Mouse (Mus musculus): Measurements from ENCODE around the gene Olfr202. TPM values are rescaled to one million over a fixed set of nuclear protein-coding genes. Genes with fewer than 3 reads are reported as not detected.
"Not testable (repeated sequence)": the region's sequence is repeated elsewhere in the genome, so short reads cannot be mapped to it uniquely, and the experiment has no call there.

The Olfr202 gene
- not detected in 2 replicates for polyA plus RNA-seq (2015; fragmentation: Nextera tagmentation; extraction: Ambion mirVana)

DNA sequence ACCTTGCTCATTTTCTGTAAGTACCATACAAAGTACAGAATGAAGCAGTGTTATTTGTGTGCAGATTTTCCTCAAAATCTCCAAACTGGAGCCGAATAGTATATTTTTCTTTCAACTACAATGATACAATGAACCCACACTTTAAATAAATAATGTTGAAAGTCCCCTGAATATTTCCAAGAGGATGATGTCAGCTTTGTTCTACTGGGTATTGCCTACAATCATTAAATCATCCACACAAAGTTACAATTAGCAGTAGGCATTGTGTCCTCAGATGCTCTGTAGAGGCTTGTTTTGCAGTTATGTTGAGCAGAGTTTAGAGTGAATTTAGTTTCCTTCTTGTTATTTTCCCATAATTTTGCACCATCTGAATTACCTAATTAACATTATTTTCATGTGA lies at the start of gene Olfr202:
Gene Olfr202 (minus strand): TSS at position 101 of the 400 bp plus-strand sequence.
- H3K36me3 ChIP-seq, result no peaks in the 10 kb centered on the region
- H3K9ac ChIP-seq, result no peak within 1 kb of the TSS
- no peak for ATAC-seq (replicated peaks; ENCODE audit: low FRiP score)
- H3K4me2 ChIP-seq, result no peak within 1 kb of the TSS
- no peak within 1 kb of the TSS for H3K27ac ChIP-seq
- no peak within 1 kb of the TSS for H3K4me3 ChIP-seq (replicated peaks)
- 87% methylated on average over 1 of the region's 1 CpGs for WGBS
- no peaks in the 10 kb centered on the region for H3K9me3 ChIP-seq (replicated peaks)
- H3K4me1 ChIP-seq, result no peaks in the 10 kb centered on the region
- no peaks in the 10 kb centered on the region for H3K27me3 ChIP-seq

DNA sequence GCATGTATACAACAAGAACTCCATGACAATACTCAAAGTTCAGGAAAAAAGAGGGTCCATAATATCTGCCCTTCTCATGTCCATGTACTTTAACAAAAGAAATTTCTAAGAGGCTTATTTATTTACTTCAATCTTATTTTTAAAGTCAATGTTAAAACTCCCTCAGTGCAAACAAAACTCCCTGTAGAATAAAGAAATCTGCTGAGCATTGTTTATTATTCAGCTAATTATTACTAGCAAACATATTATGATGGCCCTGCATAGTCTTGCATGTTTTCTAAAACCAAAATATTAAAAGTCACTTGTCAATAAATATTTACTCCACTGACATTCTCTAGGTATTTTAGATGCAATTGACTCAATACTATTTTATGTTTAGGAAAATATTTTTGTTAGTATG lies 44.4 kb upstream of the Olfr202 start, which contains the start of gene Olfr205:
Gene Olfr205 (minus strand): TSS at position 101 of the 400 bp plus-strand sequence.
- no peaks in the 10 kb centered on the region for H3K4me1 ChIP-seq
- no peak for ATAC-seq (replicated peaks; ENCODE audit: low FRiP score)
- H3K27me3 ChIP-seq, result no peaks in the 10 kb centered on the region
- no peak within 1 kb of the TSS for H3K4me2 ChIP-seq
- H3K4me3 ChIP-seq (replicated peaks), result no peak within 1 kb of the TSS
- H3K36me3 ChIP-seq, result no peaks in the 10 kb centered on the region
- no peak within 1 kb of the TSS for H3K27ac ChIP-seq
- no peaks in the 10 kb centered on the region for H3K9me3 ChIP-seq (replicated peaks)
- H3K9ac ChIP-seq, result no peak within 1 kb of the TSS

DNA sequence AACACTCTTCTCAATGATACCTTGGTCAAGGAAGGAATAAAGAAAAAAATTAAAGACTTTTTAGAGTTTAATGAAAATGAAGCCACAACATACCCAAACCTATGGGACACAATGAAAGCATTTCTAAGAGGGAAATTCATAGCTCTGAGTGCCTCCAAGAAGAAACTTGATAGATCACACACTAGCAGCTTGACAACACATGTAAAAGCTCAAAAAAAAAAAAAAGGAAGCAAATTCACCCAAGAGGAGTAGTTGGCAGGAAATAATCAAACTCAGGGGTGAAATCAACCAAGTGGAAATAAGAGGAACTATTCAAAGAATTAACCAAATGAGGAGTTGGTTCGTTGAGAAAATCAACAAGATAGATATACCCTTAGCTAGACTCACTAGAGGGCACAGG lies 36.7 kb upstream of the Olfr202 start:
- not testable (repeated sequence) for H3K4me2 ChIP-seq; H3K9me3 ChIP-seq (replicated peaks); H3K4me3 ChIP-seq (replicated peaks); H3K27me3 ChIP-seq; H3K36me3 ChIP-seq; H3K4me1 ChIP-seq; H3K27ac ChIP-seq; H3K9ac ChIP-seq; ATAC-seq (replicated peaks; ENCODE audit: low FRiP score)
- WGBS, result 67% methylated on average over 1 of the region's 1 CpGs

DNA sequence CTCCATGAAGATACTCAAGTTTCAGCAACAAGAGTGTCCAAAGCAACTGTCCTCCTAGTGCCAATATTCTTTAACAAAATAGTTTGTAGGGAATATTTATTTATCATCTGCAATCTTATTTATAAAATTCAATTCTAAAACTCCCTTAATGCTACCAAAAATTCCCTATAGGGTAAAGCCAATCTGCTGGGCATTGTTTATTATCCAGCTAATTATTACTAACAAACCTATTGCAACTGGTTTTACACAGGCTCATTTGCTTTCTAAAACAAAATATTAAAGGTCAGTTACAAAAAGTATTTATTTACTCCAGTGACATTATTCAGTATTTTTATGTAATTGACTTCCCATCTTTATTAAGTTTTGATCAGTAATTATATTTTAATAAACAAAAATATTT lies 31.6 kb upstream of the Olfr202 start, which contains the start of gene Olfr204:
Gene Olfr204 (minus strand): TSS at position 101 of the 400 bp plus-strand sequence.
- Histone ChIP-seq H3K4me3 (replicated peaks) (no peak within 1 kb of the TSS), H3K27me3 (no peaks in the 10 kb centered on the region), H3K36me3 (no peaks in the 10 kb centered on the region), H3K27ac (no peak within 1 kb of the TSS), H3K4me2 (no peak within 1 kb of the TSS), H3K4me1 (no peaks in the 10 kb centered on the region), H3K9me3 (replicated peaks) (no peaks in the 10 kb centered on the region), H3K9ac (no peak within 1 kb of the TSS)
- no peak for ATAC-seq (replicated peaks; ENCODE audit: low FRiP score)

DNA sequence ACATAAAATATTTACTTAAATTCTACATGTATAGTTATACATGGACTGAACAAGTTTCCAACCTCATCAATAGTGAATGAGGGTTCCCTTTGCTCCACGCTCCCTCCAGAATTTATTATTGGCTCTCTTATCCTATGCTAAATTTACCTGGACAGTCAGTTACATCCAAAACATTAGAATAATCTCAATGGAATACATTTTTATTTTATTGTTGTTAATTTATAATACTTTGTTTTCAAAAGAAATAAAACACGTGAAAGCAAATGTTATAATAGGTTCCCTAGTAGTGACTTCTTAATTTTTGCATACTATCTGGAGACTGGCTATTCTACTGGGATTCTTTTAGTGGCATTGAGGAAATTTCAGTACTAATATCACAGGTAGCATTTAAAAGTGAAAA lies 12.0 kb upstream of the Olfr202 start, which contains the start of gene Olfr203:
Gene Olfr203 (plus strand): TSS at position 301 of the 400 bp plus-strand sequence.
- Histone ChIP-seq H3K4me3 (replicated peaks) (no peak within 1 kb of the TSS), H3K9me3 (replicated peaks) (no peaks in the 10 kb centered on the region), H3K4me2 (no peak within 1 kb of the TSS), H3K4me1 (no peaks in the 10 kb centered on the region), H3K9ac (no peak within 1 kb of the TSS), H3K27ac (no peak within 1 kb of the TSS), H3K27me3 (no peaks in the 10 kb centered on the region), H3K36me3 (no peaks in the 10 kb centered on the region)
- ATAC-seq (replicated peaks; ENCODE audit: low FRiP score), result no peak
- 85% methylated on average over 2 of the region's 2 CpGs for WGBS

DNA sequence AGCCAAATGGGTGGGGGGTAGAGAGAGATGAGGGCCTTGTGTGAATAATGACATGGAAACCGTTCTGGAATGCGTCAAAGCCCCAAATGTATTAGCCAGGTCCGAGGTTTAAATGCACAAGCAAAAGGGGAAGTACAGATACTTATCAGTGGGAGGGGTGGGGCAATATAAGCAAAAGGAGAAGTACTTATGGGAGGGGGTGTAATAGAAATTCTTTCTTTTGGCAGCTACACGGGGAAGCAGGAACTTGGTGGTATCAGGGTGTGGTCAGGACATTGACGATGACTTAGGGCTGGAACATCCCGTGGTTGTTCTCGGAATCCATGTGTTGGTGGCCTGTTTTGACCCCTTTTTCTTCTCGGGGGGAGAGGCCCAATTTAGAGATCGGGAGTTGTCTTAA lies 983 bp upstream of the Olfr202 start:
- not testable (repeated sequence) for H3K4me1 ChIP-seq; H3K27me3 ChIP-seq; H3K4me3 ChIP-seq (replicated peaks); H3K27ac ChIP-seq; H3K9ac ChIP-seq; H3K36me3 ChIP-seq; H3K9me3 ChIP-seq (replicated peaks); ATAC-seq (replicated peaks; ENCODE audit: low FRiP score); H3K4me2 ChIP-seq
- 81% methylated on average over 9 of the region's 9 CpGs for WGBS

DNA sequence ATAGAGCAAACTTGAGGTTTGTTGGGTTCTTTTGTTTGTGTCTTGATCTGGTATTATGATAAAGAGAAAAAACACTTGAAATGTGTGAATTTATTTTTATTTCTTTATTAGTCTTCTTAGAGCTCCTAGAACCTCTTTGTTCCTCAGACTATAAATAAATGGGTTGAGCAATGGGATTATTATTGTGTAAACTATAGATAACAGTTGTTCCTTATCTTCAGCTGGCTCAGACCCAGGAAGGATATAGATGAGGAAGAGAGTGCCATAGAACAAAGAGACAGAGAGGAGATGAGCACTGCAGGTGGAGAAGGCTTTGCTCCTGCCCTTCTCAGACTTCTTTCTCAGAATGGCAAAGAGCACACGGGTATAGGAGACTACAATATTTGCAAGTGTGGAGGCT lies 3.1 kb downstream of the Olfr202 start:
- Histone ChIP-seq H3K36me3 (no peaks in the 10 kb centered on the region), H3K4me3 (replicated peaks) (no peak overlapping the region), H3K4me1 (no peaks in the 10 kb centered on the region), H3K4me2 (no peak overlapping the region), H3K9ac (no peak overlapping the region), H3K27me3 (no peaks in the 10 kb centered on the region), H3K27ac (no peak overlapping the region), H3K9me3 (replicated peaks) (no peaks in the 10 kb centered on the region)
- 71% methylated on average over 1 of the region's 1 CpGs for WGBS
- ATAC-seq (replicated peaks; ENCODE audit: low FRiP score), result no peak

DNA sequence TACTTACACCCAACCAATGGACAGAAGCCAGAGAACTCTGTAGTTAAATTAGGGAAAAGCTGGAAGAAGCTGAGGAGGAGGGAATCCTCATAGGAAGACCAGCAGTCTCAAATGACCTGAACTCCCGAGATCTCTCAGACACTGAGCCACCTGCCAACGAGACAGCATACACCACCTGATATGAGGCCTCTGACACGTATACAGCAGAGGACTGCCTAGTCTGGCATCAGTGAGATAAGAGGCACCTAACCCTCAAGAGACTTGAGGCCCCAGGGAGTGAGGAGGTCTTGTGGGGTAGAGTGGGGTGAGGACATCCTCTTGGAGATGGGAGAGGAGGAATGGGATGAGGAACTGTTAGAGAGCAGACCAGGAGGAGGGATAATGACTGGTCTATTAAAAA lies 6.1 kb downstream of the Olfr202 start:
- ATAC-seq (replicated peaks; ENCODE audit: low FRiP score), result no peak
- WGBS, result 52% methylated on average over 3 of the region's 3 CpGs
- H3K9ac ChIP-seq, result no peak overlapping the region
- no peaks in the 10 kb centered on the region for H3K9me3 ChIP-seq (replicated peaks)
- H3K27ac ChIP-seq, result no peak overlapping the region
- H3K4me3 ChIP-seq (replicated peaks), result no peak overlapping the region
- H3K4me2 ChIP-seq, result no peak overlapping the region
- no peaks in the 10 kb centered on the region for H3K4me1 ChIP-seq
- H3K36me3 ChIP-seq, result no peaks in the 10 kb centered on the region
- no peaks in the 10 kb centered on the region for H3K27me3 ChIP-seq

DNA sequence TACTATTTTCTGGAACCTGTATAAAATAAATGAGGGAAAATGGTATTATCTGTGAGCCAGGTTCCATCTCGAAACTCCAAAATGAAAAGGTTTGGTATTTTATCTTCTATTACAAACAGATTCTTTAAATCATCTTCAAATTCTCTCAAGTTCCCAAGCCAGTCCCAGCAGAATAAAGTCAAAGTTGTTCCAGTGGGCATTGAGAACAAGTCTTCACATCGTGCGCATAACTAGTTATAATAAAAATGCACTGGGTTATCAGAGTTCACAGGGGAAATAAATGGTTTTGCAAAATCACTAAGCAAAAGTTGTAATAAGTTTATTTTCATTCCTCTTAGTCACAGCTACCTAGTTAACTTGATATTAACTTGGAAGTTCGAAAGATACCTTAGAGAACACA lies 14.1 kb downstream of the Olfr202 start, which contains the start of gene Olfr201:
Gene Olfr201 (minus strand): TSS at position 101 of the 400 bp plus-strand sequence.
- 92% methylated on average over 4 of the region's 4 CpGs for WGBS
- not testable (repeated sequence) for H3K27ac ChIP-seq; H3K36me3 ChIP-seq; H3K9ac ChIP-seq; H3K27me3 ChIP-seq; H3K9me3 ChIP-seq (replicated peaks); ATAC-seq (replicated peaks; ENCODE audit: low FRiP score); H3K4me2 ChIP-seq; H3K4me3 ChIP-seq (replicated peaks); H3K4me1 ChIP-seq

DNA sequence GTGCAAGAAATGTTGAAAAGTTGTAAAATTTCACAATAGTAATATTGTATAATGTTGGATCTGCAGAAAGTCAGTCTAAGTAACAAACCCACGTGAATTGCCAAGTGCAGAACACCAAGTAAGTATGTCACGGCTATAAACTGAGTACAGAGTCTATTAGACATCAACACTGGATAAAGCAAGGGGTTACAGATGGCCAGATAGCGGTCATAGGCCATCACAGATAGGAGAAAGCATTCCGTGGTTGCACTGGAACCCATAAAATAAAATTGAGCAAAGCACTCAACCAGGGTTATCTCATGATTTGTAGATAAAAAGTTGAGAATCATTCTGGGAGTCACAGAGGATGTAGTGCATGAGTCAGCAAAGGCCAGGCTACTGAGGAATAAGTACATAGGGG lies 17.5 kb downstream of the Olfr202 start:
- not testable (repeated sequence) for H3K27me3 ChIP-seq; H3K9me3 ChIP-seq (replicated peaks); H3K36me3 ChIP-seq; H3K4me3 ChIP-seq (replicated peaks); H3K4me1 ChIP-seq; H3K4me2 ChIP-seq; H3K9ac ChIP-seq; ATAC-seq (replicated peaks; ENCODE audit: low FRiP score); H3K27ac ChIP-seq
- 67% methylated on average over 4 of the region's 4 CpGs for WGBS

DNA sequence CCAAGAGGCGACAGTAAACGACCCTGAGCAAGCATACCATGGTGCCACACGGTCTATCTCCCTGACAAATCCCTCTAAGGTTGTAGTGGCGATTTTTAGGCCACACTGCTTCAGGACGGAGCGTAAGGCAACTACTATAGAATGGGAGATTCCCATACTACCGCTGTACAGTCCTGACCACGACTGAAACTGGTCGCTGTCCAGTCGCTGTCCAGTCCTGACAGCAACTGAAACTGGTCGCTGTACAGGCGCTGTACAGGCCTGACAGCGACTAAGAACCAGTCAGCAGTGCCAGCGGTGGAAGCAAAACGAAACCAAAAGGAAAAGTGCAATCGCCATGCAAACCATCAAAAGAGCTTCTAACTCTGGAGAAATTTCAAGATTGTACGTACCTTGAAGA lies 36.9 kb downstream of the Olfr202 start:
- no peaks in the 10 kb centered on the region for H3K36me3 ChIP-seq
- H3K9ac ChIP-seq, result no peak overlapping the region
- WGBS, result 86% methylated on average over 17 of the region's 17 CpGs
- H3K4me1 ChIP-seq, result no peaks in the 10 kb centered on the region
- H3K27me3 ChIP-seq, result no peaks in the 10 kb centered on the region
- no peaks in the 10 kb centered on the region for H3K9me3 ChIP-seq (replicated peaks)
- H3K4me2 ChIP-seq, result no peak overlapping the region
- no peak overlapping the region for H3K4me3 ChIP-seq (replicated peaks)
- no peak overlapping the region for H3K27ac ChIP-seq
- no peak for ATAC-seq (replicated peaks; ENCODE audit: low FRiP score)
